Mouse (Mus musculus) testis, adult 2 months (tissue): Measurements from ENCODE around the gene Nup214. TPM values are rescaled to one million over a fixed set of nuclear protein-coding genes. Genes with fewer than 3 reads are reported as not detected.

Experiments
- H3K27ac ChIP-seq: fragments of 200-500 bp; 2 replicates; pipeline ENCODE4 v1.5.1; 2012; ENCODE audit warnings: low read depth, low read length; ENCODE audit not compliant: control insufficient read depth, insufficient read depth
- H3K27me3 ChIP-seq: fragments of 200-500 bp; 2 replicates; pipeline ENCODE4 v1.6.1; 2012; ENCODE audit warnings: mild to moderate bottlenecking, low read length, moderate library complexity; ENCODE audit not compliant: control insufficient read depth, insufficient read depth
- H3K36me3 ChIP-seq: fragments of 200-500 bp; 2 replicates; pipeline ENCODE4 v1.6.1; 2012; ENCODE audit warnings: mild to moderate bottlenecking, low read length; ENCODE audit not compliant: control insufficient read depth, insufficient read depth
- H3K4me1 ChIP-seq: fragments of 200-500 bp; 2 replicates; pipeline ENCODE4 v1.6.1; 2012; ENCODE audit warnings: low read length; ENCODE audit not compliant: control insufficient read depth, insufficient read depth
- H3K4me3 ChIP-seq: fragments of 200-500 bp; 2 replicates; pipeline ENCODE4 v1.5.1; 2012; ENCODE audit warnings: low read depth, mild to moderate bottlenecking, low read length, moderate library complexity, mixed read lengths; ENCODE audit not compliant: control insufficient read depth
- CTCF ChIP-seq: fragments of 200-500 bp; IDR thresholded peaks from 2 replicates; pipeline ENCODE4 v1.5.1; 2012; ENCODE audit warnings: low read depth, mild to moderate bottlenecking, inconsistent platforms, low read length, moderate library complexity; ENCODE audit not compliant: control insufficient read depth, insufficient read depth, insufficient replicate concordance
- POLR2A ChIP-seq: fragments of 200-500 bp; IDR thresholded peaks from 2 replicates; pipeline ENCODE4 v1.6.1; 2012; ENCODE audit warnings: low read depth, mild to moderate bottlenecking, inconsistent platforms, low read length, moderate library complexity; ENCODE audit not compliant: control insufficient read depth
- polyA plus RNA-seq: library from polyadenylated mRNA; depleted of rRNA; stranded (reverse); fragments of >200 nt; gene quantifications from 2 replicates; pipeline ENCODE4 v1.2.3, GENCODE M21; 2012

The Nup214 gene
- polyA plus RNA-seq, 1 experiment = 103 TPM

- Histone ChIP-seq H3K4me3 (peak overlapping the region; percentile 76), H3K27ac (no peak overlapping the region), H3K36me3 (no peaks in the 10 kb centered on the region), H3K27me3 (no peaks in the 10 kb centered on the region), H3K4me1 (peaks cover 22% of the 10 kb centered on the region)
- no peak for TF ChIP-seq POLR2A
Observed at GRCm38 (mm10) chr2:32088372-32088981, 114.2 kb downstream of the Nup214 start.

GRCm38 (mm10) chr2:32089606-32090005 is 115.4 kb downstream of the Nup214 start:
- no peaks in the 10 kb centered on the region for H3K36me3 ChIP-seq
- H3K27ac ChIP-seq = no peak overlapping the region
- no peaks in the 10 kb centered on the region for H3K27me3 ChIP-seq
- H3K4me3 ChIP-seq = peak overlapping the region; percentile 57
- TF ChIP-seq CTCF = no peak
- TF ChIP-seq POLR2A = no peak
- H3K4me1 ChIP-seq = peaks cover 16% of the 10 kb centered on the region

- no peaks in the 10 kb centered on the region for H3K27me3 ChIP-seq
- no peak overlapping the region for H3K27ac ChIP-seq
- no peaks in the 10 kb centered on the region for H3K36me3 ChIP-seq
- TF ChIP-seq CTCF (no peak), POLR2A (no peak)
- H3K4me1 ChIP-seq = peaks cover 16% of the 10 kb centered on the region
- H3K4me3 ChIP-seq = peak overlapping the region; percentile 46
Observed at GRCm38 (mm10) chr2:32090145-32090544, 115.9 kb downstream of the Nup214 start.

DNA sequence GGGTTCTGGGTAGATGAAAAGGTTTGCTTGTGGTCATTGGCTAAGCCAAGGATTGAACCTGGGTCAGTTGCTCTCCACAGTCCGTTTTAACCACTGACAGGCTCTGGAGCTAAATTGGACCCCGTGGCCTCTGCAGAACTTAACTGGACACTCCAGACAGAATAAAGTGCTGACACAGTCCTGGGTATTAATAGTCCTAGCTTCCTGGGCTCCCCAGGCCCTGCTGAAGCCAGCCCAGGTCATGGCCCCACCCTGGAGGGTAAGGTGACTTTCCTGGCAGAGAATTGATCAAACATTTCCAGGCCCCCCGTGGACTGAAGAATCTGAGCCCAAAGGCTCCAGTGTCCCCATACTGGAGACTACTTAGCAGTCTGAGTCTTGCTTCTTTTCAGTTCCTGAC is 117.7 kb downstream of the Nup214 start:
- no peaks in the 10 kb centered on the region for H3K36me3 ChIP-seq
- peaks cover 21% of the 10 kb centered on the region for H3K4me1 ChIP-seq
- TF ChIP-seq CTCF (no peak), POLR2A (no peak)
- no peaks in the 10 kb centered on the region for H3K27me3 ChIP-seq
- no peak overlapping the region for H3K27ac ChIP-seq
- H3K4me3 ChIP-seq = no peak overlapping the region

DNA sequence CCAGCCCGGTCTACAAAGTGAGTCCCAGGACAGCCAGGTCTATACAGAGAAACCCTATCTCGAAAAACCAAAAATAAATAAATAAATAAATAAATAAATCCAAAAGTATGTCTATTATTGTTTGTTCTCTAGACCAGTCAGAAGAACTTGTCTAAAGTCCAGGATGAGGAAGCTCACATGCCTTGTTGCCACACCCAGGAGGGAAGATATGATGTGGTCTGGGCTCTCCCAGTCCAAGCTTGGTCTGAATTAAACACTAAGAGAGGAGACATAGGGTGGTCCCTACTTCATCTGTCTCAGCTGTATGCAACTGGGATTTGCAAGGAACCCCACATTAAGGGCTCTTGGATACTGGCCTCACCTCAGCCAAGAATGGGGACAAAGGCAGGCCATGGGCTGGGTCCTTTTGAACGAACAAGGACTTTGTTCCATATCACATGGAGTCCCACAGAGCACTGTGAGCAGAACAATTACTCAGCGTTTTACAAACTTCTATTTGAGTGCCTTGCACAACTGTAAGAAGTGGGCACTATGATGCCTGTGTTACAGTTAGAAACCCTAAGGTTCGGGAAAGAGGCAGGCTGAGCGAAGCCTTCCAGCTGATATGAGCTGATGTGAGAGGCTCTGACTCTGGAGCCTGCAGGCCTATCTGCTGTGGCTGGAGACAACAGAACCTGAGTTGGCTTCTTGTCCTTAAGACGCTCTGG is 119.9 kb downstream of the Nup214 start:
- no peak overlapping the region for H3K4me3 ChIP-seq
- peaks cover 8% of the 10 kb centered on the region for H3K4me1 ChIP-seq
- TF ChIP-seq POLR2A = no peak
- TF ChIP-seq CTCF = no peak
- H3K36me3 ChIP-seq = no peaks in the 10 kb centered on the region
- H3K27ac ChIP-seq = no peak overlapping the region
- H3K27me3 ChIP-seq = no peaks in the 10 kb centered on the region

DNA sequence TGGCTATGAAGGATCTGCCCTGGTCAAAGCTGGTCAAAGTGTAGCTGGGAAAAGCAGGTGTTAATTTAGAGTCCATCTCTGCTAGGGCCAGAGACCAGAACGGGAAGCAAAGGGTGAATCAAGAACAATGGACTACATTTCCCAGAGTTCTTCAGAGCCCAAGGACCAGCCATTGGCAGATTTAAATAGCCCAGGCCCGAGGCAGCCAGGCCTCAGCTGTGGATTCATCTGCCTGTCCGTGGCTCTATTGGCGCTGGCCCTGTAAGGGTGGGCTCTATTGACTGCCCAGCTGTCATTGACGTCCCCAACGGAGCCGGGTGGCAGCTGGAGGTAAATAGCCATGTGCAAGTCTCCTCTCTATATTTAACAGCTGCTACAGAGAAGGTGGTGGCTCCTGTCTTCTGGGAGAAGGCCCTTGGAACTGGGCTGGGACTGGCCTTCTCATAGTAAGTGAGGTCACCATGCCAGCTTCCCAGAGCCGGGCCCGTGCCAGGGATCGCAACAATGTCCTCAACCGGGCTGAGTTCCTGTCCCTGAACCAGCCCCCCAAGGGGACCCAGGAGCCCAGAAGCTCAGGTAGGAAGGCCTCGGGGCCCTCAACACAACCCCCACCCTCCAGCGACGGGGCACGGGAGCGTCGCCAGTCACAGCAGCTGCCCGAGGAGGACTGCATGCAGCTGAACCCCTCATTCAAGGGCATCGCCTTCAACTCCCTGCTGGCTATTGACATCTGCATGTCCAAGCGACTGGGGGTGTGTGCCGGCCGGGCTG is 121.3 kb downstream of the Nup214 start, which contains the start of gene Plpp7:
Gene Plpp7 (plus strand): TSS at position 178 of the 771 bp plus-strand sequence.
- no peaks in the 10 kb centered on the region for H3K27me3 ChIP-seq
- TF ChIP-seq CTCF (no peak), POLR2A (0 out of 2 replicates have a peak, but pooled peaks have one; percentile 41)
- H3K27ac ChIP-seq = 0 out of 2 replicates have a peak within 1 kb of the TSS, but pooled peaks have one; percentile 15
- H3K4me3 ChIP-seq = peak within 1 kb of the TSS; percentile 17
- peaks cover 8% of the 10 kb centered on the region for H3K4me1 ChIP-seq
- H3K36me3 ChIP-seq = no peaks in the 10 kb centered on the region

- Histone ChIP-seq H3K27ac (no peak overlapping the region), H3K4me3 (peak overlapping the region; percentile 17), H3K36me3 (no peaks in the 10 kb centered on the region), H3K4me1 (peaks cover 8% of the 10 kb centered on the region), H3K27me3 (no peaks in the 10 kb centered on the region)
- no peak for TF ChIP-seq POLR2A
- TF ChIP-seq CTCF = no peak
Observed at GRCm38 (mm10) chr2:32096122-32096420, 121.8 kb downstream of the Nup214 start.
